ENCODE assay signal across 10 mouse cellular contexts in genomic region chr5:52023212-52023611, GRCm38 (mm10).
DNase-seq lines count a peak whose midpoint lies in the region; ATAC-seq and TF ChIP-seq lines count a peak whose summit lies in the region.
"Had no signal": no experiment of that assay in that cellular context is flagged by ENCODE, and none has a peak within 500 bp of the region (broad histone marks: within the 10 kb centered on the region; RNA-seq: fewer than 3 reads in every experiment).

No protein-coding gene starts in this region.

- H3K27ac ChIP-seq in heart, embryonic 11.5 days (ENCODE audit: low read depth, low read length): no peak overlapping the region
- H3K27ac ChIP-seq: heart, embryonic 13.5 days had no signal

- no peaks in the 10 kb centered on the region for H3K4me1 ChIP-seq in heart, embryonic 11.5 days (ENCODE audit: control insufficient read depth, insufficient read depth, low read length)
- H3K4me1 ChIP-seq in lung, adult 2 months (ENCODE audit: control insufficient read depth, insufficient read depth, low read length): no peaks in the 10 kb centered on the region

- no peaks in the 10 kb centered on the region for H3K27me3 ChIP-seq in heart, embryonic 11.5 days (ENCODE audit: control insufficient read depth, insufficient read depth, low read length)
- H3K27me3 ChIP-seq: heart, embryonic 13.5 days had no signal

- no peak overlapping the region for H3K4me3 ChIP-seq in heart, embryonic 11.5 days (ENCODE audit: low read depth, low read length)
- no peak overlapping the region for H3K4me3 ChIP-seq in lung, adult 2 months (replicated peaks; ENCODE audit: extremely low read depth, low read depth, low read length)
- H3K4me3 ChIP-seq: heart, embryonic 13.5 days had no signal

- H3K4me2 ChIP-seq in heart, embryonic 11.5 days: no peak overlapping the region
- H3K4me2 ChIP-seq: heart, embryonic 13.5 days had no signal

- no peak overlapping the region for H3K9ac ChIP-seq in heart, embryonic 11.5 days (ENCODE audit: low read depth, low read length)
- H3K9ac ChIP-seq: heart, embryonic 13.5 days; liver, postnatal 0 days had no signal

- no peak for ATAC-seq in heart, embryonic 11.5 days (replicated peaks; ENCODE audit: insufficient number of reproducible peaks, low FRiP score, low TSS enrichment)
- ATAC-seq: liver, postnatal 0 days had no signal

- no peak for TF ChIP-seq POLR2A in lung, adult 2 months (IDR thresholded peaks at IDR 0.05; ENCODE audit: borderline replicate concordance, extremely low read depth, low read depth, low read length)

- 90% methylated on average over 9 of the region's 9 CpGs for WGBS in heart, embryonic 11.5 days (ENCODE audit: insufficient replicate concordance)
- 70% methylated on average over 9 of the region's 9 CpGs for WGBS in lung, adult 2 months

- no peaks in the 10 kb centered on the region for H3K36me3 ChIP-seq in heart, embryonic 11.5 days (ENCODE audit: control insufficient read depth, insufficient read depth, low read length)
- H3K36me3 ChIP-seq: heart, embryonic 13.5 days had no signal

- DNase-seq in heart, adult 18-20 months: peak; percentile 38 to 39
- peak; percentile 56 to 69 for DNase-seq in cerebellum, postnatal 14 days
- DNase-seq in layer of hippocampus, adult 11-12 months (ENCODE audit: low spot score): peak; percentile 76
- DNase-seq in right cerebral cortex, adult 18-20 months: peak; percentile 88
- DNase-seq in lung, postnatal 4 days: no peak
- DNase-seq in lung, adult 2 months: no peak
- no peak for DNase-seq in urinary bladder, postnatal 4 days (ENCODE audit: low spot score in 2 of 2)
- DNase-seq: liver, postnatal 0 days had no signal

- no peak for TF ChIP-seq CTCF in lung, adult 2 months (IDR thresholded peaks at IDR 0.05; ENCODE audit: insufficient read depth, low read length)

- H3K9me3 ChIP-seq in heart, embryonic 11.5 days (replicated peaks; ENCODE audit: control insufficient read depth, low read length): no peaks in the 10 kb centered on the region
- H3K9me3 ChIP-seq: heart, embryonic 13.5 days had no signal

Comparison
In these comparisons a context has a peak if more than half of its experiments do, and no peak if none do; other contexts are left out.
1. DNase-seq: peak in heart, adult 18-20 months (2 of 2), cerebellum, postnatal 14 days (2 of 2), layer of hippocampus, adult 11-12 months (single experiment) and right cerebral cortex, adult 18-20 months (single experiment); none in lung, postnatal 4 days (0 of 2), lung, adult 2 months (single experiment) and urinary bladder, postnatal 4 days (0 of 2).